In the genomic region with DNA sequence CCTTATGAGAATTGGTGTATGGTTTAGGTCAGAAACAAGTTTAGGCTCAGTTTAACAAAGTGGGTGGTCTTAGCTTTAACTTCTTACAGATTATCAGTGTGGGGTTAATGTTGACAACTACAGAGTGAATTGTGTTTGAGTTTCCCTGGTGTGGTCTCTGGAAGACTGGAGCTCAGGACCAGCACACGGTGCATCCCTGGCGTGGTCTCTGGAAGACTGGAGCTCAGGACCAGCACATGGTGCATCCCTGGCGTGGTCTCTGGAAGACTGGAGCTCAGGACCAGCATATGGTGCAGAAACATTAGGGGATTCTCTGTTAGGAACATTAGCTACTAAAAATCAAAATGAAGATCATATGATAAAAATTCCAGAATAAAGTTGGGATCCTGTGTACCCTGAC, we compare ENCODE assay signal across 27 mouse cellular contexts.
A peak's percentile ranks its signal among the peaks of the same experiment; 100 is the strongest.
DNase-seq lines count a peak whose midpoint lies in the region; ATAC-seq lines count a peak whose summit lies in the region.
"Had no signal": no experiment of that assay in that cellular context is flagged by ENCODE, and none has a peak within 500 bp of the region (broad histone marks: within the 10 kb centered on the region; RNA-seq: fewer than 3 reads in every experiment).

No protein-coding gene starts in this region.

- peak; percentile 31 for DNase-seq in embryo, embryonic 10 days (ENCODE audit: low spot score)
- no peak for DNase-seq in embryo, embryonic 10.5 days (ENCODE audit: low spot score)
- DNase-seq in intestine, embryonic 14.5 days (ENCODE audit: low spot score), result no peak
- DNase-seq in urinary bladder, adult 2 months (ENCODE audit: low spot score), result no peak
- DNase-seq: adrenal gland, adult 8-10 months; cerebellum, adult 2 months; cerebellum, postnatal 14 days; gastrocnemius, postnatal 14 days; heart, postnatal 14 days; kidney, postnatal 25 days; liver, embryonic 13.5 days; lung, adult 18-20 months; lung, postnatal 4 days had no signal

- H3K4me1 ChIP-seq in intestine, embryonic 14.5 days (replicated peaks; ENCODE audit: control insufficient read depth, insufficient read depth, low read length), result 0 out of 2 replicates have a peak, but pooled peaks cover 3% of the 10 kb centered on the region
- no peaks in the 10 kb centered on the region for H3K4me1 ChIP-seq in intestine, embryonic 16.5 days (ENCODE audit: control insufficient read depth, insufficient read depth, low read length)
- no peaks in the 10 kb centered on the region for H3K4me1 ChIP-seq in neural tube, embryonic 13.5 days (replicated peaks)
- no peaks in the 10 kb centered on the region for H3K4me1 ChIP-seq in neural tube, embryonic 15.5 days
- H3K4me1 ChIP-seq: forebrain, embryonic 12.5 days; hindbrain, embryonic 15.5 days; limb, embryonic 15.5 days; liver, embryonic 13.5 days; megakaryocyte, embryonic 14.5 days had no signal

- no peak overlapping the region for H3K4me2 ChIP-seq in intestine, embryonic 14.5 days (ENCODE audit: low read length)
- no peak overlapping the region for H3K4me2 ChIP-seq in intestine, embryonic 16.5 days (ENCODE audit: low read depth, low read length)
- no peak overlapping the region for H3K4me2 ChIP-seq in neural tube, embryonic 13.5 days
- H3K4me2 ChIP-seq in neural tube, embryonic 15.5 days, result no peak overlapping the region
- H3K4me2 ChIP-seq: embryonic facial prominence, embryonic 13.5 days; forebrain, embryonic 12.5 days; hindbrain, embryonic 15.5 days; limb, embryonic 15.5 days; liver, embryonic 13.5 days; midbrain, embryonic 13.5 days had no signal

- 52% methylated on average over 3 of the region's 3 CpGs for WGBS in intestine, embryonic 14.5 days
- 73% methylated on average over 3 of the region's 3 CpGs for WGBS in intestine, embryonic 16.5 days
- WGBS in neural tube, embryonic 13.5 days, result 48% methylated on average over 3 of the region's 3 CpGs
- 53% methylated on average over 3 of the region's 3 CpGs for WGBS in neural tube, embryonic 15.5 days

- H3K9me3 ChIP-seq in intestine, embryonic 14.5 days (ENCODE audit: control insufficient read depth, low read length), result no peaks in the 10 kb centered on the region
- H3K9me3 ChIP-seq in intestine, embryonic 16.5 days (ENCODE audit: control insufficient read depth, low read length), result no peaks in the 10 kb centered on the region
- no peaks in the 10 kb centered on the region for H3K9me3 ChIP-seq in neural tube, embryonic 13.5 days
- H3K9me3 ChIP-seq in neural tube, embryonic 15.5 days (replicated peaks), result no peaks in the 10 kb centered on the region
- H3K9me3 ChIP-seq: embryonic facial prominence, embryonic 13.5 days; forebrain, embryonic 12.5 days; hindbrain, embryonic 15.5 days; limb, embryonic 15.5 days; liver, embryonic 13.5 days; midbrain, embryonic 13.5 days had no signal

- H3K27ac ChIP-seq in intestine, embryonic 14.5 days (ENCODE audit: low read depth), result 0 out of 2 replicates have a peak overlapping the region, but pooled peaks have one; percentile 6
- H3K27ac ChIP-seq in intestine, embryonic 16.5 days (ENCODE audit: low read length), result no peak overlapping the region
- peak overlapping the region; percentile 42; the same call in 1 of the 2 replicates for H3K27ac ChIP-seq in neural tube, embryonic 13.5 days (replicated peaks)
- no peak overlapping the region for H3K27ac ChIP-seq in neural tube, embryonic 15.5 days (replicated peaks)
- H3K27ac ChIP-seq: embryonic facial prominence, embryonic 13.5 days; forebrain, embryonic 12.5 days; hindbrain, embryonic 15.5 days; left cerebral cortex, adult 2 months; limb, embryonic 15.5 days; liver, embryonic 13.5 days; midbrain, embryonic 13.5 days had no signal

- no peak overlapping the region for H3K4me3 ChIP-seq in intestine, embryonic 14.5 days (ENCODE audit: low read depth, low read length)
- no peak overlapping the region for H3K4me3 ChIP-seq in intestine, embryonic 16.5 days (ENCODE audit: low read length)
- no peak overlapping the region for H3K4me3 ChIP-seq in neural tube, embryonic 13.5 days
- no peak overlapping the region for H3K4me3 ChIP-seq in neural tube, embryonic 15.5 days (replicated peaks)
- H3K4me3 ChIP-seq: embryonic facial prominence, embryonic 13.5 days; erythroblast, embryonic 14.5 days; forebrain, embryonic 12.5 days; hindbrain, embryonic 15.5 days; left cerebral cortex, adult 2 months; limb, embryonic 15.5 days; liver, embryonic 13.5 days; megakaryocyte, embryonic 14.5 days; midbrain, embryonic 13.5 days had no signal

- no peaks in the 10 kb centered on the region for H3K27me3 ChIP-seq in intestine, embryonic 14.5 days (replicated peaks; ENCODE audit: control insufficient read depth, insufficient read depth, low read length)
- H3K27me3 ChIP-seq in intestine, embryonic 16.5 days (replicated peaks; ENCODE audit: control insufficient read depth, insufficient read depth, low read length), result no peaks in the 10 kb centered on the region
- H3K27me3 ChIP-seq in neural tube, embryonic 13.5 days, result no peaks in the 10 kb centered on the region
- no peaks in the 10 kb centered on the region for H3K27me3 ChIP-seq in neural tube, embryonic 15.5 days (replicated peaks)
- H3K27me3 ChIP-seq: CH12.LX; embryonic facial prominence, embryonic 13.5 days; forebrain, embryonic 12.5 days; hindbrain, embryonic 15.5 days; limb, embryonic 15.5 days; liver, embryonic 13.5 days; megakaryocyte, embryonic 14.5 days; midbrain, embryonic 13.5 days had no signal

- H3K36me3 ChIP-seq in intestine, embryonic 14.5 days (ENCODE audit: control insufficient read depth, insufficient read depth, low read length), result no peaks in the 10 kb centered on the region
- no peaks in the 10 kb centered on the region for H3K36me3 ChIP-seq in intestine, embryonic 16.5 days (ENCODE audit: control insufficient read depth, insufficient read depth, low read length)
- H3K36me3 ChIP-seq in neural tube, embryonic 13.5 days, result no peaks in the 10 kb centered on the region
- no peaks in the 10 kb centered on the region for H3K36me3 ChIP-seq in neural tube, embryonic 15.5 days
- H3K36me3 ChIP-seq: embryonic facial prominence, embryonic 13.5 days; forebrain, embryonic 12.5 days; hindbrain, embryonic 15.5 days; limb, embryonic 15.5 days; liver, embryonic 13.5 days; midbrain, embryonic 13.5 days had no signal

- ATAC-seq in intestine, embryonic 14.5 days (replicated peaks; ENCODE audit: low FRiP score, low TSS enrichment, low read depth), result no peak
- no peak for ATAC-seq in intestine, embryonic 16.5 days
- ATAC-seq in neural tube, embryonic 13.5 days (ENCODE audit: low read depth), result no peak
- no peak for ATAC-seq in neural tube, embryonic 15.5 days (ENCODE audit: low FRiP score)
- ATAC-seq: intestine, postnatal 0 days; lung, postnatal 0 days had no signal

- H3K9ac ChIP-seq in intestine, embryonic 14.5 days (ENCODE audit: low read length), result no peak overlapping the region
- H3K9ac ChIP-seq in intestine, embryonic 16.5 days (ENCODE audit: low read depth, low read length), result no peak overlapping the region
- H3K9ac ChIP-seq in neural tube, embryonic 13.5 days, result no peak overlapping the region
- H3K9ac ChIP-seq in neural tube, embryonic 15.5 days (replicated peaks), result no peak overlapping the region
- H3K9ac ChIP-seq: embryonic facial prominence, embryonic 13.5 days; forebrain, embryonic 12.5 days; hindbrain, embryonic 15.5 days; limb, embryonic 15.5 days; liver, embryonic 13.5 days; midbrain, embryonic 13.5 days had no signal

Comparison
In these comparisons a context has a peak if more than half of its experiments do, and no peak if none do; other contexts are left out.
1. H3K27ac ChIP-seq: peak in intestine, embryonic 14.5 days (single experiment) and neural tube, embryonic 13.5 days (single experiment); none in intestine, embryonic 16.5 days (single experiment) and neural tube, embryonic 15.5 days (single experiment).